Mouse (Mus musculus) brain, adult 2 months (tissue): Measurements from ENCODE around the gene Stmn1.
A peak's percentile ranks its signal among the peaks of the same experiment; 100 is the strongest.

Experiments
- DNase-seq: peaks from one replicate; pipeline ENCODE4 v3.0.0; 2011; ENCODE audit warnings: low read depth, low spot score

Stmn1 gene

GRCm38 (mm10) chr4:134468215-134468575 lies at the start of gene Stmn1:
Gene Stmn1 (plus strand): TSS chr4:134468320.
- DNase-seq, result peak; percentile 99

GRCm38 (mm10) chr4:134421971-134422370 lies 46.1 kb upstream of the Stmn1 start:
- DNase-seq, result no peak

- no peak for DNase-seq
These were observed 44.2 kb upstream of the Stmn1 start for GRCm38 (mm10) chr4:134423949-134424348.

- peak; percentile 75 for DNase-seq
These were observed 43.0 kb upstream of the Stmn1 start for GRCm38 (mm10) chr4:134425088-134425487.

- DNase-seq, result peak; percentile 98
These were observed 37.6 kb upstream of the Stmn1 start for GRCm38 (mm10) chr4:134430381-134431004.

- peak; percentile 76 for DNase-seq
These were observed 35.3 kb upstream of the Stmn1 start for GRCm38 (mm10) chr4:134432686-134433360.

GRCm38 (mm10) chr4:134436185-134436584 lies 31.9 kb upstream of the Stmn1 start:
- DNase-seq, result no peak

GRCm38 (mm10) chr4:134436659-134437058 lies 31.5 kb upstream of the Stmn1 start:
- no peak for DNase-seq

- no peak for DNase-seq
These were observed 29.0 kb upstream of the Stmn1 start for GRCm38 (mm10) chr4:134439119-134439518.

- DNase-seq, result no peak
These were observed 28.2 kb upstream of the Stmn1 start for GRCm38 (mm10) chr4:134439919-134440318.

GRCm38 (mm10) chr4:134442216-134442615 lies 25.9 kb upstream of the Stmn1 start:
- DNase-seq, result no peak

- DNase-seq, result no peak
These were observed 24.5 kb upstream of the Stmn1 start for GRCm38 (mm10) chr4:134443589-134443988.

GRCm38 (mm10) chr4:134444949-134445348 lies 23.2 kb upstream of the Stmn1 start:
- peak; percentile 92 for DNase-seq

GRCm38 (mm10) chr4:134445489-134445888 lies 22.6 kb upstream of the Stmn1 start:
- DNase-seq, result peak; percentile 69

GRCm38 (mm10) chr4:134447966-134448365 lies 20.2 kb upstream of the Stmn1 start:
- no peak for DNase-seq

- peak; percentile 86 for DNase-seq
These were observed 18.3 kb upstream of the Stmn1 start for GRCm38 (mm10) chr4:134449595-134450391.

- peak; percentile 93 for DNase-seq
These were observed 17.5 kb upstream of the Stmn1 start for GRCm38 (mm10) chr4:134450392-134451195.

- peak; percentile 68 for DNase-seq
These were observed 16.6 kb upstream of the Stmn1 start for GRCm38 (mm10) chr4:134451484-134451883.

- peak; percentile 96 for DNase-seq
These were observed 14.3 kb upstream of the Stmn1 start for GRCm38 (mm10) chr4:134453619-134454400.

- DNase-seq, result no peak
These were observed 12.8 kb upstream of the Stmn1 start for GRCm38 (mm10) chr4:134455310-134455709.
